Mouse (Mus musculus) gastrocnemius, postnatal 10 days (tissue): ENCODE measurements around the gene Gpr61. TPM values are rescaled to one million over a fixed set of nuclear protein-coding genes. Genes with fewer than 3 reads are reported as not detected.

Experiments used
- DNase-seq: peaks from one replicate; pipeline ENCODE4 v3.0.0; 2021; ENCODE audit warnings: mixed read lengths
- long read RNA-seq, 2 experiments: library from polyadenylated mRNA; stranded (forward); transcript quantifications; one replicate each; pipeline ENCODE4 v2.0.0; 2021
- total RNA-seq, 2 experiments: library from RNA; stranded (reverse); gene quantifications; 2 replicates each; pipeline ENCODE4 v1.2.3; 2021

Gene Gpr61
- under 1 TPM; 0.14 to 0.27 TPM for total RNA-seq
- long read RNA-seq, experiment 1, result 0 reads
- long read RNA-seq, experiment 2, partial matches to known transcripts, result 0 of 1 reads
- long read RNA-seq, experiment 2, other reads (novel, unspliced or antisense), result 1 of 1 reads

DNA sequence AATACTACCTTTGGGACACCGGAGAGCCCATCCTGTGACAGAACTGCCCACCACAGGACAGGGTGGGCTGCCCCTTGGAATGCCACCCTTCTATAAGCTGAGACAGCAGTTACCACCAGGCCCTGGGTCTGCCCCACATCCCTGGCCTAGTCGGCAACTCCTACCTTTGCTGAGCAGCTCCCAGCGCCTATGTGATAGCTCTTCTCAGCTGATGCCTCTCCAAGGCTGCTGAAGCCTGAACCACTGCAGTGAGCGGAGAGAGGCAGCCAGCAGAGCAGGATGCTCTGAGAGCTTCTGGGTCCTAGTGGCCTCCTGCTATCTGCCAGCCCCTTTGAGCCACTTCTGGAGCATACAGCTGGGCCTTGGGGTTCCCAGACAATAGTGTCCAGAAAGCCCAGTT is at the start of gene Gpr61:
Gene Gpr61, minus strand, starts transcription at position 227 of the 400 bp plus-strand sequence.
- DNase-seq, result no peak

DNA sequence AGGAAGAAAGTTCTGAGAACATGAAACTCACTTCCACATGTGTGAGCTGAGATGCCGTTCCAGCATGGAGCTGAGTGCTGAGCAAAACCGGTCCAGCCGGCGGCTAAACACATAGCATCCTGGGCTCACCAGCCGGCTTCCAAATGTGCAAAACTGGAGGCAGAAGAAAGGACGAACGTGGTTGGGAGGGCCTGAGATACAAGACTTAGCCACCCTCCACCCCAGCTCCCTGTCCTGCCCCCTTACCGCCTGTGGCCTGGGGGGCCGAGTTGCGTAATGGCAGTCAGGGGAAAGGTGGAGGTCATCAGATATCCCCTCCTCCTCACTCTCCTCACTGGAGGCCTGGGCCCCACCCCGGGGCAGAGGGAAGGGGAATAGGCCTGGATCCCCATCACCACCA is 49.8 kb upstream of the Gpr61 start:
- DNase-seq, result no peak

DNA sequence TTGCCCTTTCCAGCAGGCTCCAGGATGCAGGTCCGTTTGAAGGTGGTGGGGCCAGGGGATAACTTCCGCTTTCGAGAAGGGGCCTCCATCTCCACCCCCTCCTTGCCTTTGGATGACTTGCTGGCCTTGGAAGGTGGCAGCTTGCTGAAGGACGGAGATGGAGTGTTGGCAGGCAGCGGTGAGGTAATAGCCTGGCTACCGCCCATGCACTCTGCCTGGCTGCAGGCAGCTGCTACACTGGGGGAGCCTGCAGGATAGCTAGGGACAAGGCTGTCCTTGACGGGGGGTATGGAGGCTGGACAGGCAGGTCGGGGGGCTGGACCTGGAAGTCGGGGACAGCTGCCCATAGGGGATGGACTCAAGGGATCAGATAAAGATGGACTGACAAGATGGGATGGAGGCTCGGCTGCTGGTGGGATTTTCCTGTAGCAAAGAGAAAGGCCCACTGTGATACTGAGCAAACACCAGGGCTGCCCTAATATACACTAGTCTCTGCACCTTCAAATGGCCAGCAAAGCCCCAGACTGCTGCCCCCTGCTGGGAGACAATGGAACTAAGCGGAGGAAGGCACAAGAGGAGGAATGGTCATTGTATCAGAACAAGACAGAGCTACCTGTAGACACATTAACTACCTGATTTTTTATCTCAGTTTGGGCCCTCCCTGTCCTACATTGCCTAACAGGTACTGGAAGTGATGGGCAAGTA is 49.1 kb upstream of the Gpr61 start:
- DNase-seq, result peak; percentile 89

DNA sequence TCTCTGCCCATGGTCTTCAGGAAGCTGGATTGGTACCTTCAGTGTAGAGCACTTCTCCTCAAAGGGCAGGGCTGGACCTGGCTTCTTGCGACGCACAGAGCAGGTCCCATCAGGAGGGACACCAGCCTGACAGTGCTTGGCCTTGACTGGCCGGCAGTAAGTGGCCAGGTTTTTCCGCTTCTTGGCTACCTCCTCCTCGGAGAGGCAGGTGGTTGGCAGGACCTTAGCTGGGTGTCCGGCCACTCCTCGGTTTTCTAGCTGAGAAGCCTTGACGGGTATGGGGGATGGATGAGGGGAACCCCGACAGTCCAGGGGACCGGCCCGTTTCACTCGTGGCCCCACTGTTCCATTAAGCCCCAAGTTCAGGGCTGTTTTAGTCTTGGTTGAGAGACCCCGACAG is 48.5 kb upstream of the Gpr61 start:
- no peak for DNase-seq

DNA sequence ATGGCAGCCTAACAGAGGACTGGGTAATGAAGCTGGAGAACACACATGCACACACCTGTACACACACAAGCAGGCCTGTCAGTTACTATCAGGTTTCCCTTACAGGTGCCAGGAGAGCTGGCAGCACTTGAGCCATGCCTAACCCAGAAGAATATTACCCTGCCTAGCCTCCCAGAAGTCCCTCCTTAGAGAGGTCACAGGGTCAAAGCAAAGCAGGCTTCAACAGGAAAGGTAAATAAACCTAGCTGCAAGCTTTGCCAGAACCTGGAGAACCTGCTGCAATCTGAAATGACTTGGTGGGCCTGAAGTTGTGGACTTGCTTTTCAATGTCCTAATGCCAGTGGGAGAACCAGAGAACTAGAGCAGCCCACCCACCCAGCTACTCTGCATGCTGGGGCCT is 47.8 kb upstream of the Gpr61 start:
- no peak for DNase-seq

DNA sequence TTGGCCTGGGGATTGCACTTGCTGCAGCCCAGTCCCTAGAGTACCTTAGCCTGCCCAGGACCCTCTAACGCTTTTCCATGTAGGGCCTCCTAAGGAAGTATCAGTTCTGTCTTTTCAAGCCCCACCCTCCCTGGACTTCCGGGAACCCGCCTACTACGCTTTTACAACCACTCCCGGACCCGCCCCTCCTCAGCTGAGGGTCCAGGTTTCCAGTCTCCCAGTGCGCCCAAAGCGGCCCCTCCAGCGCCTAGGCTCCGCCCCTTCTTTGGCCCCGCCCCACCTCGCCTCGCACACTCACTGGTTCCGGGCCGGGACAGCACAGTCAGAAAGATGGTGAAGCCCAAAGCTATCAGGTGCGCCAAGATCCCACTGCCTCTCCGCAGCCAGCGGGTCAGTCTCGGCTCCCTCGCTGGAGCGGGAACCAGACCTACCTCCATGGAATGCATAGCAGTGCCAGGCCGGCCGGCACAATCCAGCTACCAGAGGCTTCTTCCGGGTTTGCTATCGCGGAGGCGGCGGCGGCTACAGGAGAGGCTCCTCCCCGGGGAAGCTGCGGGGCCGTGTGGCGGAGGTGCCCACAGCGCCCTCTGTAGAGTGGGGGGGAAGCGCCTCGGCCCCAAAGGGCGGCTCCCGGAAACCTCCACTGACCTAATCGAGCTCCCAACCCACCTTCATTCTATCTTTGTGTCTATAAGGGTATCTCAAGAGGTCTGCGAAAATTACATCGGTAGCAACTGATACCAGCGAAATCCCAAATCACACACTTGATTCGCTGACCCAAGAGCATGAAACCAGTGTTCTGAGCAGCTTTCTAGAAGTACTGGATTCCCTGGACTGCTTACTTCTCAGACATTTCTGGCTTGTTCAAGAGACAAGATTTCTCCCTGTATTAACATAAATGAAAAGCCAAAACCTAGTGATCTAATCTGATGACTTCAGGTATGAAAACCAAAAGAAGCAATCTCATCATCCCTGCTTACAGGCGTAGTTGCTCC is 45.9 kb upstream of the Gpr61 start, which contains the start of gene Cyb561d1:
Gene Cyb561d1, minus strand, starts transcription at position 884 of the 995 bp plus-strand sequence.
- DNase-seq, result peak; percentile 92

DNA sequence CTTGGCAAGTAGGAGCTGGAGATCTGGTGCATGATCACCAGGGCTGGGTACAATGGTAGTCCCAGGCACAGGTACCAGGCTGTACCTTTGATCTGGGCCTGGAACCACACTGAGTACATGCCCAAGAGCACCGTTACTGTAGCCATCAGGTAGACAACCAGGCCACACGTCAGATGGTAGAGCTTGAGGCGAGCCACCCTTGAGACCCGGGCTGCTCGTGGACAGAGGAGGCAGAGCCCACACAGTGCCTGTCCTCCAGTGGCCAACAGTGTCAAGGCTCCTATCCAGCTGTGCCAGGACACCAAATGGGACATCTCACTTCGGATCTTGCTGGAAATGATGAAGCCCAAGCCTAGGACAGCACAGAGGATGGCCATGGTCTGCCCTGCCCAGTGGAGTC is 44.5 kb upstream of the Gpr61 start:
- DNase-seq, result no peak

DNA sequence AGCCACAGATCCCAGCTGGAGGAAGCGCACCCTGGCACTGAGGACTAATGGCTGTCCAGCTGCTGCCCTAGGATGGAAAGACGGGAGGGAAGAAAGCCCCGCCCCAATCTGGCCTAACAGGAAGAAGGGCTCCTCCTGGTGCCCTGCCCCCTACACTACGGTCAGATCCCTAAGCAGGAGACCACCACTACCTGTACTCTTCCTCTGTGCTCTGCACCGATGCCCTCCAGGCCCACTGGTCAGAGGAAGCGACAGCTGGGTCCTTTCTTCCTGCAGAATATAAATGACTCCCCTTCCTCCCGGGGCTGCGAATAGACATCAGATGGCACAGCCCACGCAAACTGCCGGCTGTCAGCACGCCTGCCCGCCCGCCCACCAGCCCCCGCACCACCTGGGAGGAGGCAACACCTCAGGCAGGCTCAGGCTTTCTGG is 42.4 kb upstream of the Gpr61 start:
- no peak for DNase-seq

DNA sequence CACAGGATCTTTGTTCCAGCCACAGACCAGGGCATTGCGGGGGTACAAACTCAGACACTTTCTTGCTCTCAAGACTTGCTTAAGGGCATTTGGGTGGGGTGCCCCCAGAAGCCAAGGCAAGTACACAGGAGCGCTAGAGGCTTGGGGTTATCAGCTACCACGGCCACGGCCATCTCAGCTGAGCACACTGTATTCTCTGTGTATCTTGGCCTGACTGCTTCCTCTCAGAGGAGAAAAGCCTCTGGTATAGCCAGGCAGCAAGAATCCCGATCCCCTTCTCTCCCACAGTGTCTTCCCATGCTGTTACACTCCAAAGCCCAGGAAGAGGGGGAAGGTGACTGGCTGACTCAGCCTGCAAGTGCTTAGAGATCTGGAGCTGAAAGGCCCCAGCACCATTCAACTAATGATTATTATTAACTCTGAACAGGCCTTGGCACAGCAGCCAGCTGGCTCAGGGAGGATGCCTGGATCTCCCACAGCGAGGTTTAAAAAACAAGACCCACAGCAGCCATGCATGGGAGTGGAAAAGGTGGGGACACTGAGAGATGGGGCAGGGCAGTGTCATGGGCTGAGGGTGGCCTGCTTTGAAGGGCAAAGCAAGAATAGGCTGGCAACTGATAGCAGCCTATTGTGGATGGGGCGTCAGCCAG is 41.4 kb upstream of the Gpr61 start:
- DNase-seq, result no peak

DNA sequence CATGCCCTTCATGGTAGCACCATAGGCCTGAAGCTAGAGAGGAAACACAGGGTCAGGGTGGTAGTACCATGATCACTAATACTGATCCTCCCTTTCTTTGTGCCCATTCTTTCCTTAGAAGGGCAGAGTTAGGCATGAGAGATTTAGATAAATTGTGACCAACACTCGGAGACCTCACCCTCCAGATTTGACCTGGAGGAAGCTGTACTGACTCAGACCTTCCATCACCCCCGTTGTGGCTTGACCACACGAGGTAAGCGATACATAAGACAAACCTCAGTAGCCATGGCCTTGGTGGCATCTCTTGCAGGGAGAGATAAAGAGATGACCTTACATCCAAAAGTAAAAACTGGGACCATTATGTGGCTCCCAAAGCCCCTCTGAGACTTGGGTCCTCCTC is 40.6 kb upstream of the Gpr61 start:
- no peak for DNase-seq

DNA sequence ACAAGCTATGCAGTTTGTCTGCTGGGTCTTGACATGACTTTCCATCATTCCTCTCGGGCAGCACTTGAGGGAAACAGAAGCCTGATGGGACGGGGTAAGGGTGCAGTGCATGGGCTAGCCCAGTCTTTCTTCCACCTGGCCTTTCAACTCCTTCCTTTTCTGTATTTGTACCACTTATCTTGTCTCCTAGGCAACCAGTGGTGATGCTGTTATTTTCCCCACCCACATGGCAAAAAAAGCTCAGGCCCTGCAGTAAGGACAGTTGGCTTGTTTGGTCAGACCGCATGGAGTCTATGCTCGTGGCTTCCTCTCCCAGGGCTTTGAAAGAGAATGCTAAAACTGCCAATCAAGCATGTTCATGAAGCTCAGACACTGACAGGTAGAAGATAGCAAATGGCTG is 39.0 kb upstream of the Gpr61 start:
- no peak for DNase-seq

DNA sequence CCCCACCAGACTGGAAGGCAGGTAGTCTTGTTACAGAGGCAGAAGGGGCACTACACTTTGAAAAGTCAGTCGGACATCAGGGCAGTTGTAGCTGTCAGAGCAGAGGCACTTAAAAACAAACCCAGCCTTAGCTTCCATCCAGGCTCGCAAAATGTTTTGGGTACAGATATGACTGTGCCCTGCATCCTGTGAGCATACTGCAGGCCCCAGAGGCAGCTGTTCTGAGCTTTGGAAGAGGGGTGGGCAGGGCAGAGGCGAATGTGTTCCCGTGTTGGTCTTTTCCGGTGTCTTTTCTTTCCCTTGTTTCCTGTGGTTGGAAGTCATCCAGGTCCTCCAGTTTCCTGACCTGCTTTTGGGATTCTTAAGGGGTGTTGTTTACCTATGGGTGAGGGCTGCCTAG is 35.2 kb upstream of the Gpr61 start:
- DNase-seq, result no peak

DNA sequence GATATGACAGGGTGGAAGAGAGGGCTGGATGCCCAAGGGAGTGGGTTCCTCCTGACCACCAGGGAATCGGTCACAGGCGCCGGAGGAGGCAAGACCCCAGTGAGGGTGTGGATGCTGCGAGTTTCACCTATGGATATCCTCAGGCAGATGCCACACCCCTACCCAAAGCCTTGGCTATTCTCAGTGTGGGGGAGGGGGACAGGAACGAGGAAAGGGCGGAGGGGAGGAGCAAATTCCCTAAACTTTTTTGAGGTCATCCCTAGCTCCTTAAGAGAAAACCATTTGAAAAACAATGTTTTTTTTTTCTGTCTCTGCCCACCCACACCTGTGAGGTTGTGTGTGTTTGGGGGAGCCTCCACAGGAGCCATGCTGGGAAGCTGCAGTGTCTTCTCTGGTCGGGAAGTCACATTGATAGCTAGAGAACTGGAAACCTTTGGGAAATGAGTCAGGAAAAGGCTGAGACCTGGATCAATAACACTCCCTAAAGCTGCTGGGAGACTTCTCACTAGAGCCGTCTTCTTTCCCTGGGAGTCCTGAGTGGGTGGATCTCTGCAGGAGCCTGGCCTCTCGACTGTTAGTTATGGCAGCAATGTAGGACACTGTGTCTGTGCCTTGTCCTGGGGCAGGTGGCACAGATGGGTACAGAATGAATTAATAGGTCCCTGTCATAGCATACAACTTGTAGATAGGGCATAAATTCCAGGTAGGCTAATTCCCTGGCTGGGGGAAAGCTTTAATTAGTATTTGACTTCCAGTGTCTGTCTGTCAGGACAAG is 34.2 kb upstream of the Gpr61 start:
- no peak for DNase-seq

DNA sequence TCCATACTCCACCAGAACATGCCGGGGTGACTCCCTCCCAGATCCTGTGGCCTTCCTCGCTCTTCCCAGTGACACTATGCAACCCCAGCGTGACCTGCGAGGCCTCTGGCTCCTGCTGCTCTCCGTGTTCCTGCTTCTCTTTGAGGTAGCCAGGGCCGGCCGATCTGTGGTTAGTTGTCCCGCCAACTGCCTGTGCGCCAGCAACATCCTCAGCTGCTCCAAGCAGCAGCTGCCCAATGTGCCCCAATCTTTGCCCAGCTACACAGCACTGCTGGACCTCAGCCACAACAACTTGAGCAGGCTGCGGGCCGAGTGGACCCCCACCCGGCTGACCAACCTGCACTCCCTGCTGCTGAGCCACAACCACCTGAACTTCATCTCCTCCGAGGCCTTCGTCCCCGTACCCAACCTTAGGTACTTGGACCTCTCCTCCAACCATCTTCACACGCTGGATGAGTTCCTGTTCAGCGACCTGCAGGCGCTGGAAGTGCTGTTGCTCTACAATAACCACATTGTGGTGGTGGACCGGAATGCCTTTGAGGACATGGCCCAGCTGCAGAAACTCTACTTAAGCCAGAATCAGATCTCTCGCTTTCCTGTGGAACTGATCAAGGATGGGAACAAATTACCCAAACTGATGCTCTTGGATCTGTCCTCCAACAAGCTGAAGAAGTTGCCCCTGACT is 32.6 kb upstream of the Gpr61 start:
- no peak for DNase-seq

DNA sequence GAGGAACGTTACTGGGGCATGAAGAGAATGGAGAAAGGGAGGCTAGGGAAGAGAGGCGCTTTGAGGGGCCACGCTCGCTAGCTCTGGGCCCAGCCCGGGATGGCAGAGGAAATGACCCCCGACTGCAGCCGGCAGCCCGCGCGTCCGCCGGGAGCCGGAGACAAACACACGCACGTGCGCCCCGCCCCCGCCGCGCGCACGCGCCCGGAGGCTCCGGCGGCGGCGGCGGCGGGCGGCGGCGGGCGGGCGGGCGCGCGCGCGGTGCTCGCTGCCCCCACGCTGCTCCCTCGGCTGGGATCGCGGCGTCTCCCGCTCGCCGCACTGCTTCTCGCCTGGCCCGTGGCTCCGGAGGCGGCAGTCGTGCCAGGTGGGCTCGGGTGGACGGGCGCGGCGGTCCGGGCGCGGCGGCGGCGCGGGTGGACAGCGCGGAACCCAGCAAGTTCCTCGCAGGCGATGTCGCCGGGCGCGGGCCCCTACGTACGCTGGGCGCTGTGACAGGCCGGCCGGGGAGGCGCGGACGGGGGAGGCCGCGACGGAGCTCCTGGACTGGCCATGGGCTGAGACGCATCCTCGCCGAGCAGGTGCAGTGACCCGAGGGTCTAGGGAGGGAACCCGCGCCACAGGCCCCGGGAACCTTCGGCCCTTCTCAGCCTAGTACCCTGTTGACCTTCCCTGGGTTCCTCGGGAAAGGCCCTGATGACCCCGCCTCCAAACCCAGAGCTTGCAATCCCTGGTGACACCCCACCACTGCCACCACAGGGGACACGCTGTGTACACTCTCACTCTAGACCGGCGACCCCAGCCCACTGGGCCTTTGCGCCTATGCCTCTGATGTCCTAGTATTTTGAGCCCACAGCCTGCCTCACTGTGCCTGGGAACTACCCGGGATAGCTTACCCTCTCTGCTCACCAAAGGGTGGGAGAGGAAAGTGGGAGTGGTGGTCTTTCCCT is 31.7 kb upstream of the Gpr61 start, which contains the start of gene Amigo1:
Gene Amigo1, plus strand, starts transcription at position 238 of the 950 bp plus-strand sequence.
- DNase-seq, result peak; percentile 61

DNA sequence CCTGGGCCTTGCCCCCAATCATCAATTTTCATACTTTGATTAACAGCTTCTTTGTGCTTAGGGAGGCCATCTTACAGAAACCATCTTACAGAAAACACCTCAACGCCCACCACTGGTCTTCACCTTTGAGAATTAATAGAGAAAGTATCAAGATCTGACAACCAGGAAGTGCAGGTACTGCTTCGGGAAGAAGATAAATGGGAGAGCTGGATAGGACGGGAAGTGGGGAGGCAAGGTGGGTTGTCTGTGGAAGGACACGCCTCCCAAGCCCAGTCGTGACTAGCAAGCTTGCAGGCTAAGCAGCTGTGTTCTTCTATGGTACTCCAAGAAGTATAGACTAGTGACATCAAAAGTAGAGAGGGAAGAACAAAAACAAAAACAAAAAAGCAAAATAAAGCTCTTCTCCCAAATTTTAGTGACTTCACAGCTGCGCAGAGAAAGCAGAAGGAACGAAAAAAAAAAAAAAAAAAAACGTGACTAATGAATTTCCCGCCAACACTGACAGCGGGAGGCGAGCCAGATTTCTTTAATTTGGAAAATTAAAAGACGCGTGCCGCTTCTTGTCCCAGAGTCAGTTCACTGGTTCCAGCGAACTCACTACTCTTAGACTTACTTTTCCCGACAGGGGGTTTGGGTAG is 30.9 kb upstream of the Gpr61 start:
- DNase-seq, result no peak

DNA sequence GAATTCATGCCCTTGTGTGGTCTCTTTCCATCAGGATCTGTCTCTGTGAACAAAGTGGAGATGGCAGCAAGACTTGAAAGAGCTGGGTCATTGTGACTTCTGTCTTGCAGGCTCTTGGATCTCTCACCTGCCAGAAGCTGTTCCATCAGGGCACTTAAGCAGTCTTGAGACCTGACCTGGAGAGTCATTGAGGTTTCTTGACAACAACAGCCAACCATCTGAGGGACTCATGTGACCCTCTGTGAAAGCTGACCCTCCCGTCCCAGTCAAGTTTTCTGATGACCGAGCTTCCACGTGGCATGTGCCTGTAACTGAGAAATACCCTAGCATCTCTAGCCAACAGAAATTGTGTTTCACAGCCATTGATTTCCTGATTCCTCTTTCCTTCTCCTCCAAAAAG is 30.1 kb upstream of the Gpr61 start:
- DNase-seq, result no peak

DNA sequence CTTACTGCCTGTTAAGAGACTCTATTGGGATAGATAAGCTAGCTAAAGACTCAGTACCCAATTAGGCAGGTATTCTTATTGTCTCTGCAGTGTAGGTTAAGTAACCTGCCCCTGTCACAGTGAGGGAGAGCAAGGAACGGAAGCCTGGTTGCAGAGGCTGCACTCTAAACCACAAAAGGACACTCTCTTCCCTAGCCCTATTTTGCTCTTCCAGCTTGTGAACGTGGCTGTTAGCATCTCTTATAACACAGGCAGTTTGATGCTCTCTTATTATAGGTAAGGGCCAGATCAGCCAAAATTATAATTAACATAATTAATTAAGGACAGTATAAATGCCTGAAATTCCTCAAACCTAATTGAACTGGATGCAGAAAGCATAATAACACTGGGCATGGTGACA is 25.8 kb upstream of the Gpr61 start:
- no peak for DNase-seq
